Mouse (Mus musculus) spleen, adult 2 months (tissue): ENCODE results near the gene Dhx37. TPM values are rescaled to one million over a fixed set of nuclear protein-coding genes. Genes with fewer than 3 reads are reported as not detected.

Experiments
- DNase-seq, 2 experiments: peaks; one replicate each; pipeline versions ENCODE4 v3.0.0 to v3.0.0-alpha.2; 2012 to 2021; ENCODE audit warnings: low spot score in 2 of 2, low read depth in 1 of 2
- H3K27ac ChIP-seq: fragments of 200-500 bp; 2 replicates; pipeline ENCODE4 v1.5.1; 2012; ENCODE audit warnings: low read length, inconsistent platforms; ENCODE audit not compliant: insufficient read depth
- H3K27me3 ChIP-seq: fragments of 200-500 bp; 2 replicates; pipeline ENCODE4 v1.6.1; 2012; ENCODE audit warnings: mild to moderate bottlenecking, moderate library complexity, low read length, inconsistent platforms; ENCODE audit not compliant: control insufficient read depth, insufficient read depth
- H3K36me3 ChIP-seq: fragments of 200-500 bp; 2 replicates; pipeline ENCODE4 v1.6.1; 2012; ENCODE audit warnings: mild to moderate bottlenecking, low read length, inconsistent platforms; ENCODE audit not compliant: control insufficient read depth, insufficient read depth
- H3K4me1 ChIP-seq: fragments of 200-500 bp; 2 replicates; pipeline ENCODE4 v1.6.1; 2011; ENCODE audit warnings: inconsistent platforms; ENCODE audit not compliant: control insufficient read depth, insufficient read depth, insufficient read length
- H3K4me3 ChIP-seq: fragments of 200-500 bp; 2 replicates; pipeline ENCODE4 v1.5.1; 2011; ENCODE audit warnings: mild to moderate bottlenecking, inconsistent platforms; ENCODE audit not compliant: insufficient read depth, insufficient read length; ENCODE audit errors: extremely low read depth
- CTCF ChIP-seq: fragments of 200-500 bp; IDR thresholded peaks from 2 replicates; pipeline ENCODE4 v1.5.1; 2011; ENCODE audit warnings: mild to moderate bottlenecking, inconsistent platforms; ENCODE audit not compliant: insufficient read depth, insufficient read length, insufficient replicate concordance; ENCODE audit errors: extremely low read depth
- POLR2A ChIP-seq: fragments of 200-500 bp; IDR thresholded peaks from 2 replicates; pipeline ENCODE4 v1.6.1; 2011; ENCODE audit warnings: low read depth, low read length, inconsistent platforms
- WGBS: fragments of 180-500 bp; shearing (Covaris S2); methylation state at CpG from one replicate; pipeline ENCODE4 v1.1.7; 2018; 5-methylcytosine and 5-hydroxymethylcytosine counted together
- polyA plus RNA-seq: library from polyadenylated mRNA; depleted of rRNA; stranded (reverse); fragments of >200 nt; gene quantifications from 2 replicates; pipeline ENCODE4 v1.2.3, GENCODE M21; 2012

Gene Dhx37
- polyA plus RNA-seq, 1 experiment, result 17.0 TPM

- 96% methylated on average over 5 of the region's 5 CpGs for WGBS
- Histone ChIP-seq H3K27ac (no peak overlapping the region), H3K4me1 (peaks cover 3% of the 10 kb centered on the region; the same call in 1 of the 2 replicates), H3K27me3 (no peaks in the 10 kb centered on the region), H3K36me3 (no peaks in the 10 kb centered on the region), H3K4me3 (no peak overlapping the region)
- no peak for DNase-seq
- TF ChIP-seq POLR2A (no peak), CTCF (no peak)
These were observed 32.6 kb upstream of the Dhx37 start for GRCm38 (mm10) chr5:125466483-125466882.

DNA sequence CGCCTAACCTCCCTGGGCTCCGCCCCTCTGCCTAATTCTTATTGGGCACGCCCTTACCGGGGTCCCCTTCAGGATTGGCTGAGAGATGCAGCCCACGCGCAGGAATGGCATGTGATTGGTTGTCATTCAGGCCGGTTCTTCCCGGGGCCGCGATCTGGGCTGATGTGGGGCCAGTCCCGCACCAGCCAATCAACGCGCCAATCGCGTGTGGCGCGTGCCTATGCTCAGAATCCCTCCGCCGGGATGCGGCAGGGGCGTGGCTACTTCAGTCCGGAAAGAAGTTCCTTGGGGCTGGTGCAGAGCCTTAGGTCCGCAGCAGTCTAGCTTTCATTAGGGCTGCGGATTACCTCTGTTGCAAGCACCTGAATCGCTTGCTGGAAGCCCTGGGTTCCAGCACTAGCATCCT, 31.8 kb upstream of the Dhx37 start:
- no peaks in the 10 kb centered on the region for H3K36me3 ChIP-seq
- 1% methylated on average over 25 of the region's 25 CpGs for WGBS
- peak overlapping the region; percentile 45; the same call in 1 of the 2 replicates for H3K4me3 ChIP-seq
- DNase-seq, result peak; percentile 95 to 97
- H3K27me3 ChIP-seq, result no peaks in the 10 kb centered on the region
- H3K4me1 ChIP-seq, result peaks cover 3% of the 10 kb centered on the region; the same call in 1 of the 2 replicates
- no peak overlapping the region for H3K27ac ChIP-seq
- TF ChIP-seq CTCF (no peak), POLR2A (peak; percentile 21; the same call in 1 of the 2 replicates)

GRCm38 (mm10) chr5:125465192-125465591, 31.3 kb upstream of the Dhx37 start:
- no peaks in the 10 kb centered on the region for H3K27me3 ChIP-seq
- no peak overlapping the region for H3K4me3 ChIP-seq
- no peaks in the 10 kb centered on the region for H3K36me3 ChIP-seq
- TF ChIP-seq POLR2A, result no peak
- TF ChIP-seq CTCF, result no peak
- H3K4me1 ChIP-seq, result peaks cover 3% of the 10 kb centered on the region; the same call in 1 of the 2 replicates
- 34% methylated on average over 7 of the region's 7 CpGs for WGBS
- DNase-seq, result no peak
- no peak overlapping the region for H3K27ac ChIP-seq

DNA sequence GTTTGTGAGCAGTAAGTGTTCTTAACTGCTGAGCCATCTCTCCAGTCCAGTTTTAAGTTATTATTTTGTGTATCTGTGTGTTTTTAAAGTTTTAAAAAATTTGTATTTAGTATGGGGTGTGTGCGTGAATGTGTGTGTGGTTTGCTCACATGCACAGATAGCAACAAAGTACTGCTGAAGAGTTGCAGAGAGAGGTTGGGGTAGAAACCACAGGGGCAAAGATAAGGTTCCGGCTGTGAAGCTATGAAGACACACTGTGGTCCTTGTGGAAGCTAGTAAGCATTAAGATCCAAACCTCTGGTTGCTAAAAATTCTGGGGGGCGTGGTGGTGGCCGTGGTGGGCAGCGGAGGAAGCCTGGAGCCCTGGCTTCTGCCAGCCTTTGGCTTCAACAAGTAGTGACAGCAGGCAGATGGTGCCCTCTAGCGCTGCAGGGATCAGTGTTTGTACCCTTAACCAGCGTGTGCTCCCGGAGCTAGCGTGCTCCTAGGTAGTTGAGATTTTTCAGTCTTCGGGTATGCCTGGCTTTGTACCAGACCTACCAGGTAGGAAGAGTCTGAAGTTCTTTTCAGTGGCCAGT, 28.0 kb upstream of the Dhx37 start:
- Histone ChIP-seq H3K27ac (no peak overlapping the region), H3K36me3 (no peaks in the 10 kb centered on the region), H3K27me3 (no peaks in the 10 kb centered on the region), H3K4me1 (peaks cover 3% of the 10 kb centered on the region; the same call in 1 of the 2 replicates), H3K4me3 (no peak overlapping the region)
- 19% methylated on average over 10 of the region's 10 CpGs for WGBS
- TF ChIP-seq CTCF, result peak; percentile 70; the same call in 1 of the 2 replicates
- TF ChIP-seq POLR2A, result no peak
- peak in 1 of 2 experiments; percentile 66 for DNase-seq

DNA sequence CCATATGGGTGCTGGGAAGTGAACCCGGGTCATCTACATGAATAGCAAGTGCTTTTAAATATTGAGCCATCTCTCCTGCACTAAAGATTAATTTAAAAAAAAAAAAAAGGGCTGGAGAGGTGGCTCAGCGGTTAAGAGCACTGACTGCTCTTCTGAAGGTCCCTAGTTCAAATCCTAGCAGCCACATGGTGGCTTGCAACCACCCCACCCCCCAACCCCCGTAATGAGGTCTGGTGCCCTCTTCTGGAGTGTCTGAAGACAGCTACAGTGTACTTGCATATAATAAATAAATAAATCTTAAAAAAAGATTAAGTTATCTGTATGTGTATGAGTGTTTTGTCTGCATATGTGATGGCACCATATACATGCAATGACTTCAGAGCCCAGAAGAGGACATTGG, 26.7 kb upstream of the Dhx37 start:
- TF ChIP-seq CTCF (no peak), POLR2A (no peak)
- no peak overlapping the region for H3K27ac ChIP-seq
- H3K27me3 ChIP-seq, result no peaks in the 10 kb centered on the region
- WGBS, result 80% methylated on average over 3 of the region's 3 CpGs
- no peak overlapping the region for H3K4me3 ChIP-seq
- no peak for DNase-seq
- H3K36me3 ChIP-seq, result peaks cover 2% of the 10 kb centered on the region
- peaks cover 3% of the 10 kb centered on the region; the same call in 1 of the 2 replicates for H3K4me1 ChIP-seq

GRCm38 (mm10) chr5:125457538-125457937, 23.6 kb upstream of the Dhx37 start:
- Histone ChIP-seq H3K4me3 (no peak overlapping the region), H3K36me3 (peaks cover 8% of the 10 kb centered on the region), H3K4me1 (no peaks in the 10 kb centered on the region), H3K27me3 (no peaks in the 10 kb centered on the region), H3K27ac (no peak overlapping the region)
- DNase-seq, result no peak
- no peak for TF ChIP-seq CTCF
- TF ChIP-seq POLR2A, result no peak
- 84% methylated on average over 6 of the region's 6 CpGs for WGBS

DNA sequence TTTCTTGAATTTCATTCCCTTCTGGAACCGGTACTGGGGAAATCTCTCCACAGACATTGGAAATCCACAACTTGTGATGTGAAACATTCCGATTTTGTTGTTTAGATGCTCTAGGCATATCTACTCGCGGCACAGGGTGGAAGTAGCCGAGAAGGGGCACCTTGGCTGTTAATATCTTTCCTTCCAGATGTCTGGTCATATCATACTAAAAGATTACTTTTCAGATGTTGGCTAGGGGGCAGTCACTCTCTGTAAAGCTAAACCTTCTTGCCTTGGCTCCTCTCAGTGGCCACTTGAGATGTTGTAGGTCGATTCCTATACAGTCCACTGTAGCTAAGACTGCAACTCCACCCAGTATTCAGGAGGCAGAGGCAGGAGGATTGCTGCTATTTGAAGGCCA, 22.2 kb upstream of the Dhx37 start:
- TF ChIP-seq CTCF (no peak), POLR2A (no peak)

More for the DNA sequence above, 22.2 kb upstream of the Dhx37 start:
- Histone ChIP-seq H3K36me3 (peaks cover 9% of the 10 kb centered on the region), H3K27ac (no peak overlapping the region), H3K27me3 (no peaks in the 10 kb centered on the region), H3K4me1 (no peaks in the 10 kb centered on the region), H3K4me3 (no peak overlapping the region)
- DNase-seq, result no peak
- WGBS, result 75% methylated on average over 6 of the region's 6 CpGs
